In genomic region chr4:62674031-62674995, GRCm38 (mm10) we compare ENCODE assay signal across 8 mouse cellular contexts.
DNase-seq lines count a peak whose midpoint lies in the region; ATAC-seq and TF ChIP-seq lines count a peak whose summit lies in the region.

No protein-coding gene starts in this region.

- peak overlapping the region; percentile 68 for H3K4me2 ChIP-seq in forebrain, embryonic 12.5 days
- H3K4me2 ChIP-seq in intestine, embryonic 16.5 days (ENCODE audit: low read depth, low read length), result peak overlapping the region; percentile 51
- peak overlapping the region; percentile 69 for H3K4me2 ChIP-seq in midbrain, embryonic 12.5 days (replicated peaks)

- WGBS in bone marrow, adult 2 months, result 9% methylated on average over 29 of the region's 30 CpGs
- WGBS in forebrain, embryonic 12.5 days, result 1% methylated on average over 30 of the region's 30 CpGs
- 4% methylated on average over 30 of the region's 30 CpGs for WGBS in intestine, embryonic 16.5 days
- 0% methylated on average over 27 of the region's 30 CpGs for WGBS in midbrain, embryonic 12.5 days

- peak overlapping the region; percentile 77 for H3K27ac ChIP-seq in bone marrow, adult 2 months (ENCODE audit: control insufficient read depth, insufficient read depth, low read depth, low read length, poor library complexity)
- peak overlapping the region; percentile 66 for H3K27ac ChIP-seq in forebrain, embryonic 12.5 days
- H3K27ac ChIP-seq in intestine, embryonic 16.5 days (ENCODE audit: low read length), result peak overlapping the region; percentile 36; the same call in 1 of the 2 replicates
- H3K27ac ChIP-seq in midbrain, embryonic 12.5 days (replicated peaks), result peak overlapping the region; percentile 63

- H3K9ac ChIP-seq in forebrain, embryonic 12.5 days, result peak overlapping the region; percentile 71
- H3K9ac ChIP-seq in intestine, embryonic 16.5 days (ENCODE audit: low read depth, low read length), result peak overlapping the region; percentile 73
- H3K9ac ChIP-seq in midbrain, embryonic 12.5 days (replicated peaks), result peak overlapping the region; percentile 80

- peak; percentile 37 for DNase-seq in adrenal gland, postnatal 14 days
- DNase-seq in adrenal gland, adult 2 months, result no peak
- DNase-seq in left cerebral cortex, postnatal 36 days (ENCODE audit: low spot score in 2 of 2), result no peak
- no peak for DNase-seq in spleen, postnatal 14 days (ENCODE audit: low spot score in 2 of 2)

- TF ChIP-seq CTCF in bone marrow, adult 2 months (IDR thresholded peaks at IDR 0.05; ENCODE audit: control insufficient read depth, insufficient read depth, low read length), result no peak

- H3K36me3 ChIP-seq in forebrain, embryonic 12.5 days (replicated peaks), result 0 out of 2 replicates have a peak, but pooled peaks cover 4% of the 10 kb centered on the region
- no peaks in the 10 kb centered on the region for H3K36me3 ChIP-seq in intestine, embryonic 16.5 days (ENCODE audit: control insufficient read depth, insufficient read depth, low read length)
- H3K36me3 ChIP-seq in midbrain, embryonic 12.5 days, result no peaks in the 10 kb centered on the region

- peaks cover 1% of the 10 kb centered on the region; the same call in 1 of the 2 replicates for H3K4me1 ChIP-seq in bone marrow, adult 2 months (ENCODE audit: control insufficient read depth, insufficient read depth, low read length)
- H3K4me1 ChIP-seq in forebrain, embryonic 12.5 days, result peaks cover 44% of the 10 kb centered on the region
- peaks cover 41% of the 10 kb centered on the region for H3K4me1 ChIP-seq in intestine, embryonic 16.5 days (ENCODE audit: control insufficient read depth, insufficient read depth, low read length)
- H3K4me1 ChIP-seq in midbrain, embryonic 12.5 days, result peaks cover 56% of the 10 kb centered on the region

- intact Hi-C loops in left cerebral cortex, postnatal 36 days (cut with DNase I), result no loop called here

- H3K27me3 ChIP-seq in forebrain, embryonic 12.5 days, result no peaks in the 10 kb centered on the region
- no peaks in the 10 kb centered on the region for H3K27me3 ChIP-seq in intestine, embryonic 16.5 days (replicated peaks; ENCODE audit: control insufficient read depth, insufficient read depth, low read length)
- H3K27me3 ChIP-seq in midbrain, embryonic 12.5 days, result peaks cover 8% of the 10 kb centered on the region; the same call in 1 of the 2 replicates

- H3K4me3 ChIP-seq in bone marrow, adult 2 months (replicated peaks; ENCODE audit: control insufficient read depth, low read depth, low read length), result peak overlapping the region; percentile 80
- H3K4me3 ChIP-seq in forebrain, embryonic 12.5 days (replicated peaks), result peak overlapping the region; percentile 57
- peak overlapping the region; percentile 53 for H3K4me3 ChIP-seq in intestine, embryonic 16.5 days (ENCODE audit: low read length)
- peak overlapping the region; percentile 60 for H3K4me3 ChIP-seq in midbrain, embryonic 12.5 days

- H3K9me3 ChIP-seq in forebrain, embryonic 12.5 days, result no peaks in the 10 kb centered on the region
- no peaks in the 10 kb centered on the region for H3K9me3 ChIP-seq in intestine, embryonic 16.5 days (ENCODE audit: control insufficient read depth, low read length)
- no peaks in the 10 kb centered on the region for H3K9me3 ChIP-seq in midbrain, embryonic 12.5 days

- ATAC-seq in forebrain, embryonic 12.5 days (ENCODE audit: low FRiP score), result peak; percentile 70
- ATAC-seq in intestine, embryonic 16.5 days, result peak; percentile 49
- peak; percentile 55 for ATAC-seq in midbrain, embryonic 12.5 days (ENCODE audit: low FRiP score, low read depth)

- TF ChIP-seq POLR2A in bone marrow, adult 2 months (IDR thresholded peaks at IDR 0.05; ENCODE audit: borderline replicate concordance, control insufficient read depth, low read depth, low read length), result no peak
